Mouse (Mus musculus) MEL (cell line): Measurements from ENCODE around the gene Gm20388. TPM values are rescaled to one million over a fixed set of nuclear protein-coding genes. Genes with fewer than 3 reads are reported as not detected.

Experiments
- DNase-seq: peaks from one replicate; pipeline ENCODE4 v3.0.0; 2011; ENCODE audit warnings: low read depth, low spot score
- H3K27ac ChIP-seq: 2 replicates; pipeline ENCODE4 v1.5.1; 2012; ENCODE audit warnings: low read depth, mild to moderate bottlenecking, control low read depth, low read length, moderate library complexity; ENCODE audit not compliant: control insufficient read depth
- H3K27me3 ChIP-seq, 2 experiments: fragments of 150-350 bp in 1 of 2; sonication (generic) in 1 of 2; 2 replicates each; pipeline ENCODE4 v1.6.1; 2012; ENCODE audit warnings: low read length in 2 of 2, mild to moderate bottlenecking in 2 of 2, improper control_type of control experiment in 1 of 2, moderate library complexity in 1 of 2; ENCODE audit not compliant: insufficient read depth in 2 of 2, control insufficient read depth in 1 of 2
- H3K36me3 ChIP-seq, 2 experiments: 2 replicates each; pipeline ENCODE4 v1.6.1; 2012 to 2014; ENCODE audit warnings: low read length in 2 of 2, improper control_type of control experiment in 1 of 2, inconsistent platforms in 1 of 2, mild to moderate bottlenecking in 1 of 2; ENCODE audit not compliant: insufficient read depth in 2 of 2, control insufficient read depth in 1 of 2
- H3K4me1 ChIP-seq, 2 experiments: fragments of 150-350 bp in 1 of 2; sonication (generic) in 1 of 2; 2 replicates each; pipeline ENCODE4 v1.6.1; 2012; ENCODE audit warnings: low read length in 2 of 2, improper control_type of control experiment in 1 of 2, mild to moderate bottlenecking in 1 of 2; ENCODE audit not compliant: insufficient read depth in 2 of 2, control insufficient read depth in 1 of 2
- H3K4me3 ChIP-seq, 2 experiments: fragments of 150-350 bp in 1 of 2; sonication (generic) in 1 of 2; 2 replicates each; pipeline ENCODE4 v1.5.1; 2012; ENCODE audit warnings: low read depth in 2 of 2, low read length in 2 of 2, mild to moderate bottlenecking in 2 of 2, moderate library complexity in 2 of 2, control low read depth in 1 of 2, improper control_type of control experiment in 1 of 2; ENCODE audit not compliant: control insufficient read depth in 1 of 2, insufficient read depth in 1 of 2
- H3K79me2 ChIP-seq: 2 replicates; pipeline ENCODE4 v1.6.1; 2012; ENCODE audit warnings: mild to moderate bottlenecking, low read length, moderate library complexity; ENCODE audit not compliant: control insufficient read depth, poor library complexity, insufficient read depth
- H3K9ac ChIP-seq: 2 replicates; pipeline ENCODE4 v1.6.1; 2012; ENCODE audit warnings: low read depth, mild to moderate bottlenecking, control low read depth, low read length, moderate library complexity; ENCODE audit not compliant: control insufficient read depth, poor library complexity, severe bottlenecking
- H3K9me3 ChIP-seq: fragments of 150-350 bp; sonication (generic); replicated peaks from 2 replicates; pipeline ENCODE4 v1.6.1; 2012; ENCODE audit warnings: mild to moderate bottlenecking, low read length, improper control_type of control experiment, moderate library complexity; ENCODE audit not compliant: insufficient read depth
- BHLHE40 ChIP-seq: IDR thresholded peaks from 2 replicates; pipeline ENCODE4 v1.6.1; 2012; ENCODE audit warnings: low read depth, mild to moderate bottlenecking, inconsistent platforms, low read length, improper control_type of control experiment, borderline replicate concordance
- CTCF ChIP-seq, 3 experiments: IDR thresholded peaks in 2 of 3; conservative IDR thresholded peaks in 1 of 3; 2 replicates each; pipeline ENCODE4 v1.5.1; 2011 to 2012; ENCODE audit warnings: low read length in 3 of 3, low read depth in 2 of 3, mild to moderate bottlenecking in 2 of 3, improper control_type of control experiment in 1 of 3, inconsistent platforms in 1 of 3, mixed read lengths in 1 of 3, moderate library complexity in 1 of 3; ENCODE audit not compliant: control insufficient read depth in 1 of 3, insufficient read depth in 1 of 3, poor library complexity in 1 of 3, severe bottlenecking in 1 of 3
- ELF1 ChIP-seq: IDR thresholded peaks from 2 replicates; pipeline ENCODE4 v1.6.1; 2014; ENCODE audit warnings: low read depth, mild to moderate bottlenecking, inconsistent platforms, low read length, improper control_type of control experiment, moderate library complexity
- GATA1 ChIP-seq: IDR thresholded peaks from 2 replicates; pipeline ENCODE4 v1.6.1; 2011; ENCODE audit warnings: low read depth, low read length, improper control_type of control experiment
- MAFK ChIP-seq: IDR thresholded peaks from 2 replicates; pipeline ENCODE4 v1.6.1; 2011; ENCODE audit warnings: low read depth, mild to moderate bottlenecking, low read length, improper control_type of control experiment, borderline replicate concordance
- MAX ChIP-seq: IDR thresholded peaks from 2 replicates; pipeline ENCODE4 v1.6.1; 2011; ENCODE audit warnings: low read length, improper control_type of control experiment
- NELFE ChIP-seq: IDR thresholded peaks from 2 replicates; pipeline ENCODE4 v1.6.1; 2011; ENCODE audit warnings: low read depth, low read length, improper control_type of control experiment
- SIN3A ChIP-seq: IDR thresholded peaks from 2 replicates; pipeline ENCODE4 v1.6.1; 2012; ENCODE audit warnings: low read length, improper control_type of control experiment, inconsistent platforms
- TBP ChIP-seq: IDR thresholded peaks from 2 replicates; pipeline ENCODE4 v1.8.0; 2011; ENCODE audit warnings: low read depth, low read length, improper control_type of control experiment
- TCF12 ChIP-seq: IDR thresholded peaks from 2 replicates; pipeline ENCODE4 v1.6.1; 2014; ENCODE audit warnings: low read depth, mild to moderate bottlenecking, inconsistent platforms, low read length, improper control_type of control experiment, moderate library complexity
- ZKSCAN1 ChIP-seq: IDR thresholded peaks from 2 replicates; pipeline ENCODE4 v1.6.1; 2012; ENCODE audit warnings: low read depth, mild to moderate bottlenecking, inconsistent platforms, low read length, improper control_type of control experiment, moderate library complexity
- polyA plus RNA-seq, 2 experiments: library from polyadenylated mRNA; stranded (reverse) in 1 of 2; unstranded in 1 of 2; fragments of >175 nt in 1 of 2; fragments of >200 nt in 1 of 2; gene quantifications; 2 replicates each; pipeline versions ENCODE4 v1.2.1 to v1.2.4; 2012; ENCODE audit warnings: low replicate concordance in 2 of 2, low read depth in 1 of 2; ENCODE audit not compliant: insufficient read length in 2 of 2, insufficient read depth in 1 of 2, missing spikeins in 1 of 2
- total RNA-seq: library from RNA; depleted of rRNA; stranded (reverse); fragments of 300-350 nt; gene quantifications from 2 replicates; pipeline ENCODE4 v1.2.3, GENCODE M21; 2012

Gene Gm20388
- total and polyA plus RNA-seq, 3 experiments: 11.1 to 17.8 TPM; not detected in 1

DNA sequence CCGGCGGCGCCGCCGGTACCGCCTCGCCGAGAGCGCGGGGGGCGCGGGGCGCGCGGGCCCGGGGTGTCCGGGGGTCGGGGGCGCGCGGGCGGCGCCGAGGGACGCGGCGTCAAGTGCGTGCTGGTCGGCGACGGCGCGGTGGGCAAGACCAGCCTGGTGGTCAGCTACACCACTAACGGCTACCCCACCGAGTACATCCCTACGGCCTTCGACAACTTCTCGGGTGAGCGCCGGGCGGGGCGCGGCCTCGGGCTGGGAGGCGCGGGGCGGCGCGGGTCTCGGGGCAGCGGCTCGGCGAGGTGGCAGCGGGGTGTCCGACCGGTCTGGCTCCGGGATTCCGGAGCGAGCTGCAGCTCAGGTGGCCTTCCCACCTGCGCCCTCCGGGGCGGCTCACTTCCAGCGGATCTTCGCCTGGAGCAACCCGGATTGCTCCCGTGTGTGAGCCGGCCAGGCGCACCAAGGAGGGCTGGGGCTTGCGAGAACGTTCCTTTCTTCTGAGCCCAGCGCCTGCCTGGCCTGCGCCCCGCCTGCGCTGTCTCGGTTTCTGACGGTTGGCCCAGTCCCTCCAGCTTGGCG lies 3743.4 kb downstream of the Gm20388 start:
- H3K27ac ChIP-seq: no peak overlapping the region
- no peaks in the 10 kb centered on the region for H3K9me3 ChIP-seq
- H3K9ac ChIP-seq: no peak overlapping the region
- H3K79me2 ChIP-seq: no peaks in the 10 kb centered on the region
- H3K27me3 ChIP-seq: no peaks in the 10 kb centered on the region
- no peak for DNase-seq
- H3K36me3 ChIP-seq: no peaks in the 10 kb centered on the region
- no peaks in the 10 kb centered on the region for H3K4me1 ChIP-seq
- H3K4me3 ChIP-seq: no peak overlapping the region
- TF ChIP-seq ZKSCAN1: no peak

DNA sequence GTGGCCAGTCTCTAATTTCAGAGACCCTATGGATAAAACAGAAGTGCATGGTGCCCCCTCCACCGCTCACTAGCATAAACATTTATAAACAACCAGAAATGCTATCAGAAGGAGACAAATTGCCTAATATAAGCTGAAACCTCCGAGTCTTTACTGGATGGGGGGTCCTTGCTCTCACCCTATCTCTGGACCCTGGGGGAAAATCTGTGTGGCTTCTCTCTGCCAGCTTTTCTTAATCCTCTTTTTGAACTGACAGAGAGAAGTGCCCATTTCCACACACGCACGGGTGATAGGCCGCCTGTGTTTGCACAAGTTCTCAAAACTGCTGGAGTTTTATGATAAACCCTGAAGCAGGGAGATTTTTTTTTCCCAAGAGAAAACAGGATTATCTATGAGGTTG lies 3744.1 kb downstream of the Gm20388 start:
- no peak overlapping the region for H3K4me3 ChIP-seq
- DNase-seq: no peak
- no peak overlapping the region for H3K9ac ChIP-seq
- no peaks in the 10 kb centered on the region for H3K27me3 ChIP-seq
- H3K9me3 ChIP-seq: no peaks in the 10 kb centered on the region
- no peaks in the 10 kb centered on the region for H3K4me1 ChIP-seq
- no peaks in the 10 kb centered on the region for H3K36me3 ChIP-seq
- H3K27ac ChIP-seq: no peak overlapping the region
- H3K79me2 ChIP-seq: no peaks in the 10 kb centered on the region
- TF ChIP-seq CTCF (IDR thresholded peaks at IDR 0.05 in 2 of 3, conservative IDR thresholded peaks at IDR 0.05 in 1 of 3; ENCODE audit: control insufficient read depth in 1 of 3, insufficient read depth in 1 of 3, low read depth in 2 of 3, low read length in 3 of 3, poor library complexity in 1 of 3, severe bottlenecking in 1 of 3): no peak
- no peak for TF ChIP-seq BHLHE40
- TF ChIP-seq TCF12: no peak
- TF ChIP-seq ELF1: no peak
- no peak for TF ChIP-seq SIN3A
- TF ChIP-seq MAFK: no peak

DNA sequence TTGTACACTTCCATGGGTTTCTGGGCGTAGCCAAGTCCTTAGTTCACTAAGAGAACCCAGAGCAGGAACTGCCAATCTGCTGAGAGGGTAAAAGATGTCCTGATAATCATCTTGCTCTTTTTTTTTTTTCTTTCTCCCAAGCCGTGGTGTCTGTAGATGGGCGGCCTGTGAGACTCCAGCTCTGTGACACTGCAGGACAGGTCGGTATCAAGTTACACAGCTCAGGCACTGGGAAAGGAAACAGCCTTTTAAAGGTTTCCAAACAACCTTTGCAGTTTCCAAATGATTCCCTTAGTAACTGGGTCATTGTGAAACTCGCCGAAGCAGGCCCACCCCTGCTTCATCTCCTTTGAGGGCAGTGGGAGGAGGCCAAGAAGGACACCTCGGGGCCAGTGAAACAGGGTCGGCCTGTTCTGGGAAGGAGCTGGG lies 3744.7 kb downstream of the Gm20388 start:
- H3K4me1 ChIP-seq: no peaks in the 10 kb centered on the region
- no peak overlapping the region for H3K4me3 ChIP-seq
- H3K79me2 ChIP-seq: no peaks in the 10 kb centered on the region
- no peaks in the 10 kb centered on the region for H3K27me3 ChIP-seq
- no peak overlapping the region for H3K9ac ChIP-seq
- no peaks in the 10 kb centered on the region for H3K36me3 ChIP-seq
- no peak for TF ChIP-seq ELF1
- no peak for TF ChIP-seq GATA1
- TF ChIP-seq MAX: no peak
- TF ChIP-seq TBP: no peak
- no peak for TF ChIP-seq NELFE
- H3K27ac ChIP-seq: no peak overlapping the region
- H3K9me3 ChIP-seq: no peaks in the 10 kb centered on the region
- DNase-seq: no peak
